Mouse (Mus musculus): Measurements from ENCODE around the gene Aff1. TPM values are rescaled to one million over a fixed set of nuclear protein-coding genes. Genes with fewer than 3 reads are reported as not detected.

The Aff1 gene
- polyA plus RNA-seq, 1 experiment from 2014 or later: 8.0 TPM

DNA sequence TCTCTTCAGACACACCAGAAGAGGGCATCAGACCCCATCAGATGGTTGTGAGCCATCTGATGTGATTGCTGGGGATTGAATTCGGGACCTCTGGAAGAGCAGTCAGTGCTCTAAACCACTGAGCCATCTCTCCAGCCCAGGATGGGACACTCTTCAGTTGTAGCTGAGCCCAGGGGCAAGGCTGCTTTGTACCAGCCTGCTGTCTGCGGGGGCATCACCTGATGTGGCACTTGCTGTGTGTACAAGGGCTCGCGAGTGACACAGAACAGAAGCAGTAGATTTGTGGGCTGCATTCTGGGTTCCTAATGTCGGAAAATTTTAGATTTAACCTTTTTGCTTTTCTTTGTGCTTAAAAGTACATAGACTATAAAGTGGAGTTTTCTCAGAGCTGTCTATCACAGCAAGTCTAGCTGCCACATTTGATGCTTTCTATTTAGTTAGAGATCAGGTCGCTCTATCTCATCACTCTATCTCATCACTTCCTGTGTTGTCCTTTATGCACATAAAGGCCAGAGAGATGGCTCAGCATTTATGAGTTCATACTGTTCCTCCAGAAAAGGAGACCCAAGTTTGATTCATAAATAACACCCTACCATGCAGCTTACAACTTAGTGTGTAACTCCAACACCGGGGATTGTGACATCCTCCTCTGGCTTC lies 117.6 kb downstream of the Aff1 start:
- no peak overlapping the region for H3K4me3 ChIP-seq (replicated peaks)
- H3K9ac ChIP-seq: no peak overlapping the region
- H3K4me2 ChIP-seq: no peak overlapping the region
- H3K27ac ChIP-seq: no peak overlapping the region
- H3K27me3 ChIP-seq: no peaks in the 10 kb centered on the region
- H3K9me3 ChIP-seq (replicated peaks): no peaks in the 10 kb centered on the region
- 89% methylated on average over 7 of the region's 7 CpGs for WGBS (ENCODE audit: insufficient replicate concordance)
- no peak for DNase-seq
- peaks cover 41% of the 10 kb centered on the region for H3K4me1 ChIP-seq (replicated peaks)
- no peak for ATAC-seq (ENCODE audit: low read depth)
- peaks cover 62% of the 10 kb centered on the region for H3K36me3 ChIP-seq

DNA sequence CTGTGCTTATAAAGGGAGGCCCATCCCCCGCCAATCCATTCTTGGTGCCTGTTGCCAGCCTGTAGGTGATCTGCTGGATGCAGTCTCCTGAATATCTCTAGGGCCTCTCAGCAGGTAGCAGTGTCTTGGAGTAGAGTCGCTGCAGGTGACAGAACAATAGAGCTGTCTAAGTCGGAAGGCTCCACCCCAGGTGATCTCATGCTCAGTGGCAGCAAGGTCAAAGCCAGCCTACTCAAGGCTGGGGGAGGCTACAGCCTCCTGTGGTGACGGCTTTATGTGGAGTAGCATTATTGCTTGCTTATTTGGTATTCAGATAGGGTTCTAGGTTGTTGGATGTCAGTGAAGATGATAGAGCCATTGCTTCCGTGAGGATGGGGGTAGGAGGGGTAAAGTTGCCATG lies 121.1 kb downstream of the Aff1 start:
- ATAC-seq (ENCODE audit: low read depth) (no peak), DNase-seq (no peak)
- Histone ChIP-seq H3K4me1 (replicated peaks) (peaks cover 24% of the 10 kb centered on the region), H3K36me3 (peaks cover 91% of the 10 kb centered on the region), H3K9me3 (replicated peaks) (no peaks in the 10 kb centered on the region), H3K9ac (no peak overlapping the region), H3K27me3 (no peaks in the 10 kb centered on the region), H3K4me3 (replicated peaks) (no peak overlapping the region), H3K4me2 (no peak overlapping the region), H3K27ac (no peak overlapping the region)
- WGBS (ENCODE audit: insufficient replicate concordance): 90% methylated on average over 5 of the region's 5 CpGs

DNA sequence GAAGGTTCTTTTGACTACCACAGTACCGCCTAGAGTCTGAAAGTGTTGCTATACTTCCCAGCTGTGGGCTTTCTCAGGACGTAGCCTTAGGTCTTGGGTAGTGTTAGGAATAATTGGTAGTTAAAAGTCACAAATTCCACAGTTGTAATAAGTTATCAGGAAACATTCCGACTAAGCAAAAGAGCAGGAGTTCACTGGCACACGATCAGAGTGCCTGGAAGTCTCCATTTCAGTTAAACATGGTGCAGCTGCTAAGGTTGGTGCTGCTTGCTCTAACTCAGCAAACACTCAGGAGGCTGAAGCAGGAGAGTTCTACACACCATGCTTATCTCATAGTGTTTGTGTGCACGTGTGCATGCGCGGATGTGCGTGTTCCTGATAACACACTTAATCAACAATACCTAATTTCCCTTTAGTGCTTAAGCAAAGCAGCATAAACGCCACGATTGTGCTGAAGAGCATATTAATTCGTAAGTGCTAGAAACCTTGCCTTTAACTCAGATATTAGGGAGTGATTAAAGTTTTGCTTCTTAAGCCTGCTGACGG lies 121.9 kb downstream of the Aff1 start:
- Histone ChIP-seq H3K4me2 (no peak overlapping the region), H3K9me3 (replicated peaks) (no peaks in the 10 kb centered on the region), H3K4me1 (replicated peaks) (peaks cover 24% of the 10 kb centered on the region), H3K36me3 (peaks cover 94% of the 10 kb centered on the region), H3K4me3 (replicated peaks) (no peak overlapping the region), H3K27ac (no peak overlapping the region), H3K9ac (no peak overlapping the region), H3K27me3 (no peaks in the 10 kb centered on the region)
- DNase-seq (no peak), ATAC-seq (ENCODE audit: low read depth) (no peak)
- WGBS (ENCODE audit: insufficient replicate concordance): 79% methylated on average over 12 of the region's 12 CpGs

DNA sequence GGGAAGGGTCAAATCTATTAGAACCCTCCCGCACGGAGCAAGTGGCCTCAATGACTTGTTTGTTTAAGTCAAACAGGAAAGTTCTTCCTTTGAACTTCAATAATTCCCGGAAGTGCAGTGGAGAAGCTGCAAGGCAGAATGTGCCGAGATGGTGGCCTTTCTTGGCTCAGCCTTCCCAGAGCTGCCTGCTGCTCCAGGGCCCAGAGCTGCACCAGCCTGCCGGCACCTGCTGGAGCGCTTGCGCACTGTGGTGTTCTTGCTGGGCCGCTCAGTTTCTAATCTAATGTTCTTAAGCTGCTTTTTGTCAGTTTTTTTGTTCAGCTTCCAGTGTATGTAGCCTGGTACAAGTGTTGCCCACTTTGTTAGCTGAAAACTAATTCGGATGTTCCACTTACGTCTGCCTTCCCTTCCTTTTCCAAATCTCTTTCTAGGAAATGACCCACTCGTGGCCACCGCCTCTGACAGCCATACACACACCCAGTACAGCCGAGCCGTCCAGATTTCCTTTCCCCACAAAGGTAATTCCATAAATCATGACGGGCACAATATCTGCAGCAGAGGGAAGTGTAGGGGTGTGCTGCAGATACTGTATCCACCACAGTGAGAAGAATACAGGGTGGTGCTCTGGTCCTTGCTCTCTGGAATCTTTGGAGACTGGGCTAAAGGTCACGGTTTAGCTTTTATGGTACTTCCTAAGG lies 122.5 kb downstream of the Aff1 start:
- H3K9me3 ChIP-seq (replicated peaks): no peaks in the 10 kb centered on the region
- 73% methylated on average over 16 of the region's 16 CpGs for WGBS (ENCODE audit: insufficient replicate concordance)
- no peak overlapping the region for H3K27ac ChIP-seq
- no peak overlapping the region for H3K4me2 ChIP-seq
- H3K27me3 ChIP-seq: no peaks in the 10 kb centered on the region
- no peak for ATAC-seq (ENCODE audit: low read depth)
- H3K4me3 ChIP-seq (replicated peaks): no peak overlapping the region
- H3K36me3 ChIP-seq: peaks cover 98% of the 10 kb centered on the region
- peaks cover 24% of the 10 kb centered on the region for H3K4me1 ChIP-seq (replicated peaks)
- no peak overlapping the region for H3K9ac ChIP-seq
- no peak for DNase-seq

DNA sequence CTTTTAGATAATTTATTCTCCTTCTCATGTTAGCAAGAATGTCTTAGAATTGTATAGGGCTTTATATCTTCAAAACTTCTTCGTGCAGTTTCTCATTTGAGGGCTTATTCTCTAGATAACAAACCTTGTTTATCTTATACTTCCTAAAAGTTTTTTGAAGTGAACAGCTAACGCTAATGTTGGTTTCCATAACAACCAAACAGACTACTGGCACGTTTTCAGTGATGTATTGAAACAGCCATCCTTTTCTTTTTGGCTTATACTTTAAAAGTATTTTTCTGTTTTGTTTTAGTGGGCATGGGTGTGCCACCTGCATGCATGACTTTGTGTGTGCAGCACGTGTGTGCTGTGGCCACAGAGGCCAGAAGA lies 123.1 kb downstream of the Aff1 start:
- 61% methylated on average over 4 of the region's 4 CpGs for WGBS (ENCODE audit: insufficient replicate concordance)
- no peaks in the 10 kb centered on the region for H3K9me3 ChIP-seq (replicated peaks)
- DNase-seq (no peak), ATAC-seq (ENCODE audit: low read depth) (no peak)
- H3K4me3 ChIP-seq (replicated peaks): no peak overlapping the region
- H3K9ac ChIP-seq: no peak overlapping the region
- peaks cover 95% of the 10 kb centered on the region for H3K36me3 ChIP-seq
- no peak overlapping the region for H3K27ac ChIP-seq
- H3K27me3 ChIP-seq: no peaks in the 10 kb centered on the region
- H3K4me1 ChIP-seq (replicated peaks): peaks cover 27% of the 10 kb centered on the region
- H3K4me2 ChIP-seq: no peak overlapping the region

DNA sequence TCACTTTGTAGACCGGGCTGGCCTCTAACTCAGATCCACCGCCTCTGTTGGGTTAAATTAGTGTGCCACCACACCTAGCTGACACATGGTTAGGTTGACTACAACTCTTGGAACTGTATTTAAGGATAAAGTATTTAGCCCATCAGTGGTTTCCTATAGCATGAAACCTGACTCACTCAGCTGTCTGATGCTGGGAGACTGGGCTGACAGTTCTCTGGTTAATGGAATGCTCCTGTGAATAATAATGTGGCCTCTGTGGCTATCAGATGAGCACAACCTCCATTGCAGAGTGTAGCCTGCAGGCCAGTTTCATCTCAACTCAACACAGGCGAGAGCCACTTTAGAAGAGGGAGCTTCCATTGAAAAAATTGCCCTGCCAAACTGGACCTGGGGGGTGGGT lies 124.5 kb downstream of the Aff1 start:
- Histone ChIP-seq H3K4me3 (replicated peaks) (no peak overlapping the region), H3K4me1 (replicated peaks) (peaks cover 42% of the 10 kb centered on the region), H3K9ac (no peak overlapping the region), H3K4me2 (no peak overlapping the region), H3K36me3 (peaks cover 95% of the 10 kb centered on the region), H3K9me3 (replicated peaks) (no peaks in the 10 kb centered on the region), H3K27ac (no peak overlapping the region), H3K27me3 (no peaks in the 10 kb centered on the region)
- DNase-seq (no peak), ATAC-seq (ENCODE audit: low read depth) (no peak)
- 85% methylated on average over 3 of the region's 3 CpGs for WGBS (ENCODE audit: insufficient replicate concordance)

DNA sequence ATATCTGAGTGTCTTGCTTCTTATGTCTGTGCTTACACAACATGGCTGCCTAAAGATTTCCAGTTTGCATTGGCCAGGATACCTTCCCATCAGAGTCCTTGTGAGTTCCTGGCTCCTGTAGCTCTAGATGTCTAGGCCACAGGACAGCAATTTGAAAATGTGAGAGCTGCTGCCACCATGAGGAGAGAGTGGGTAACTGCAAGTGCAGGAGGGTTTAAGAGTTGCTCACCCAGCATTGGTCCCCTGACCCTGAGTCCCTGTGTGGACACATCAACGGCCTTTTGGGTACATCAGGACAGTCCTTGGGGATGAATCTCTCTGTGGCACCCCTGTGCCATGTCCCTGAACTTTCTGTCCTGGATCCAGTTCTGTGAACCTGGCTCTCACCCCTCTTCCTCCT lies 125.6 kb downstream of the Aff1 start:
- no peak overlapping the region for H3K27ac ChIP-seq
- DNase-seq (peak; percentile 61), ATAC-seq (ENCODE audit: low read depth) (peak; percentile 63)
- no peak overlapping the region for H3K9ac ChIP-seq
- 18% methylated on average over 1 of the region's 1 CpGs for WGBS (ENCODE audit: insufficient replicate concordance)
- H3K4me2 ChIP-seq: no peak overlapping the region
- no peaks in the 10 kb centered on the region for H3K9me3 ChIP-seq (replicated peaks)
- H3K4me1 ChIP-seq (replicated peaks): peaks cover 43% of the 10 kb centered on the region
- no peaks in the 10 kb centered on the region for H3K27me3 ChIP-seq
- H3K36me3 ChIP-seq: peaks cover 95% of the 10 kb centered on the region
- no peak overlapping the region for H3K4me3 ChIP-seq (replicated peaks)

DNA sequence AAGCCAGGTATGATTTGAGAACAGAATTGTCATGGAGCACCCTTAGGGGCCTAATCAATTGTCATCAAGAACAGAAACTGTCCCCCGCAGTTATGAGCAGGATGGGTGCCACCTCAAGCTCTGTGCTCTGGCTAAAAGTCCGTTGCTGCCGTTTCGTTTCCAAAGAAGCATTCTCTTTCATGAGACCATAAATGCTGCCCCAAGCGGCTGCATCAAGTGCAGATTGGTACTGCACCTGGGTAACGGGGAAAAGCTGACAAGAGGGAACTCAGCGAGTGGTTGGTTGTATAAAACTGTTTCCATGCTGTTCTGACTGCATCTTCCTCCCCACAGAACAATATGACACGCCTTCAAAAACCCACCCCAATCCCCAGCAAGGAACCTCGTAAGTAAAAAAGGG lies 126.4 kb downstream of the Aff1 start:
- ATAC-seq (ENCODE audit: low read depth) (no peak), DNase-seq (no peak)
- peaks cover 95% of the 10 kb centered on the region for H3K36me3 ChIP-seq
- H3K9ac ChIP-seq: no peak overlapping the region
- H3K27ac ChIP-seq: no peak overlapping the region
- H3K9me3 ChIP-seq (replicated peaks): no peaks in the 10 kb centered on the region
- no peaks in the 10 kb centered on the region for H3K27me3 ChIP-seq
- H3K4me3 ChIP-seq (replicated peaks): no peak overlapping the region
- H3K4me2 ChIP-seq: no peak overlapping the region
- peaks cover 35% of the 10 kb centered on the region for H3K4me1 ChIP-seq (replicated peaks)
- 92% methylated on average over 9 of the region's 9 CpGs for WGBS (ENCODE audit: insufficient replicate concordance)

DNA sequence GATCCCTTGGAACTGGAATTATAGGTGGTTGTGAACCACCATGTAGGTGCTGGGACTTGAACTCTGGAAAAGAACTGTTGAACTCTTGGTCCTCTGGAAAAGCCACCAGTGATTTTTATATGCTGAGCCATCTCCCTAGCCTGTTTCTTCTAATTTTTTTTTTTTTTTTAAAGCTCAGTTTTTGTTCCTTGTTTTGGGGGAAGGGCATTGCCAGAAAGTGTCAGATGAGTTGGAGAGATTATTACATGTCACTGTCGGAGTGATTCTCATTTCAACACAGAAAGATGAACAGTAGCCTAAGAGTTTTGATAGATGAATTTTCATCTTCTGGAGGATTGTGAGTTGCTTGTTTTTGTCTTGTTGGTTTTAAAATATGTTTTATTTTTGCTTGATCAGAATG lies 127.5 kb downstream of the Aff1 start:
- 53% methylated on average over 1 of the region's 1 CpGs for WGBS (ENCODE audit: insufficient replicate concordance)
- no peak overlapping the region for H3K4me3 ChIP-seq (replicated peaks)
- no peak overlapping the region for H3K9ac ChIP-seq
- H3K9me3 ChIP-seq (replicated peaks): no peaks in the 10 kb centered on the region
- no peak overlapping the region for H3K27ac ChIP-seq
- H3K4me2 ChIP-seq: no peak overlapping the region
- H3K36me3 ChIP-seq: peaks cover 95% of the 10 kb centered on the region
- H3K4me1 ChIP-seq (replicated peaks): peaks cover 26% of the 10 kb centered on the region
- no peak for ATAC-seq (ENCODE audit: low read depth)
- no peak for DNase-seq
- H3K27me3 ChIP-seq: no peaks in the 10 kb centered on the region

DNA sequence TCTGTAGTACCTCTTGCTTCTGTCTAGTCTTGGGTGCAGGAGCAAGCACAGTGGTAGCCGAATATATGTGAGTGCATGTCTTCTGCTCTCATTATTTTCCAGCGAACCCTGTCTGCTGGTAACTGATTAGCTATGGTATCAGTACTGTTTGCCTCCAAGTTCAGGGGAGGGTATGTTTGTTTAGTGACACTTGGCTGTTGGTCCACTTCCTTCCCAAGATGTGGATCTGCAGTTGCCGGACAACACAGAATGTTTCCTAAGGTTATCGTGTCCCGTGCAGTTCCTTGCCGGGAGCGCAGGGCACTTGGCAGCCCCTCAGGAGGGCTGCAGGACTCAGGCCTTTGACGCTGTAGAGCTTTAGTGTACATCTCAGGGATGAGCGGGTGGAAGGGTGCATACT lies 128.9 kb downstream of the Aff1 start:
- DNase-seq (no peak), ATAC-seq (ENCODE audit: low read depth) (peak; percentile 52)
- 64% methylated on average over 9 of the region's 9 CpGs for WGBS (ENCODE audit: insufficient replicate concordance)
- Histone ChIP-seq H3K4me1 (replicated peaks) (peaks cover 21% of the 10 kb centered on the region), H3K27me3 (no peaks in the 10 kb centered on the region), H3K36me3 (peaks cover 93% of the 10 kb centered on the region), H3K27ac (no peak overlapping the region), H3K4me3 (replicated peaks) (no peak overlapping the region), H3K9ac (no peak overlapping the region), H3K4me2 (peak overlapping the region; percentile 20; the same call in 1 of the 2 replicates), H3K9me3 (replicated peaks) (no peaks in the 10 kb centered on the region)

DNA sequence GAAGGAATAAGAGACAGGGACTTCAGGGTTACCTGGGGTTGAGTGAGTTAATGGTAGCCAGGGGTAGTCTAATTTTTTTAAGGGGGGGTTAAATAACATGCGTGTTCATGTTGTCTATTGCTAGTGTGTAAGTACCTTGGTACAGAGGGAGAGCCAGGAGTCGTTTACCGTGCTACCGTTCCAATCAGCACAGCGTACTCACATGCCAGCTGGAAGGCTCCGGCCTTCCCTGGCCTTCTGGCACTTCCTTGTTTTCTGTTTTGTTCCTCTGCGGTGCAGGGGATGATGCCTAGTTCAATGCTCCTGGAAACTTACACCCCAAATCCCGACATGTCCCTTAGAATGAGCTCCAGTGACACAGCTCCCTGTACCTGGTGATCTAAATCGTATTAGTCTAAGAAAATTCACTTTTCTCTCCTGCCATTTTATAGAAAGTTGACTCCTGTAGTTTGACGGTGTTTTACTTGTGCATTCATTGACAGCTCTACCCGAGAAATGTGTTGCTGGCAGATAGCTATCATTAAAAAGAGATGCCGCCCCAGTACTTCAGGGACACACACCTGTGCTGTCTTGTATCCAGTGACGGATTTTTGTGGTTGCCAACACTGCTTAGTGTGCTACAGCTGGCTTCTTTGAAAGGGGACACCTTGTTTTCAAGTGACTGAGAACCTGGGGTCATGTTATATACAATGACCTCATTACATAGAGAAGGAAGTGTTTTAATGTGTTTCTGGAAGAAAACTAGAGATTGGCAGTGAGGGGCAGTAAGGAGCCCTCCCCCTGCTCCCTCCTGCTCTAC lies 129.5 kb downstream of the Aff1 start:
- Histone ChIP-seq H3K36me3 (peaks cover 94% of the 10 kb centered on the region), H3K4me1 (replicated peaks) (peaks cover 21% of the 10 kb centered on the region), H3K27me3 (no peaks in the 10 kb centered on the region), H3K27ac (no peak overlapping the region), H3K9me3 (replicated peaks) (no peaks in the 10 kb centered on the region), H3K4me3 (replicated peaks) (no peak overlapping the region), H3K4me2 (no peak overlapping the region), H3K9ac (no peak overlapping the region)
- DNase-seq (no peak), ATAC-seq (ENCODE audit: low read depth) (no peak)
- 84% methylated on average over 13 of the region's 13 CpGs for WGBS (ENCODE audit: insufficient replicate concordance)
